Mouse (Mus musculus) heart, embryonic 16.5 days (tissue): ENCODE measurements around the gene Kcnc1. TPM values are rescaled to one million over a fixed set of nuclear protein-coding genes. Genes with fewer than 3 reads are reported as not detected.

ENCODE experiments used
- ATAC-seq: fragments of 200-750 bp; cut with Nextera tagmentation; replicated peaks from 2 replicates; pipeline ENCODE4 v1.8.0; 2017; ENCODE audit warnings: moderate number of reproducible peaks; ENCODE audit not compliant: insufficient read depth, low FRiP score; ENCODE audit errors: extremely low read depth
- H3K27ac ChIP-seq: fragments of 300-500 bp; sonication (generic); 2 replicates; pipeline ENCODE4 v1.5.1; 2014; ENCODE audit warnings: mild to moderate bottlenecking, low read length, control low read depth, moderate library complexity
- H3K27me3 ChIP-seq: fragments of 300-500 bp; sonication (generic); 2 replicates; pipeline ENCODE4 v1.6.1; 2014; ENCODE audit warnings: low read length, mixed read lengths; ENCODE audit not compliant: control insufficient read depth, insufficient read depth
- H3K36me3 ChIP-seq: fragments of 300-500 bp; sonication (generic); 2 replicates; pipeline ENCODE4 v1.6.1; 2014; ENCODE audit not compliant: control insufficient read depth, insufficient read depth
- H3K4me1 ChIP-seq: fragments of 300-500 bp; sonication (generic); 2 replicates; pipeline ENCODE4 v1.6.1; 2014; ENCODE audit warnings: low read length, mixed read lengths; ENCODE audit not compliant: control insufficient read depth, insufficient read depth
- H3K4me2 ChIP-seq: fragments of 300-500 bp; sonication (generic); 2 replicates; pipeline ENCODE4 v1.6.1; 2014; ENCODE audit warnings: low read depth, mild to moderate bottlenecking, control low read depth, low read length
- H3K4me3 ChIP-seq: fragments of 300-500 bp; sonication (generic); 2 replicates; pipeline ENCODE4 v1.5.1; 2014; ENCODE audit warnings: mild to moderate bottlenecking, control low read depth, low read length
- H3K9ac ChIP-seq: fragments of 300-500 bp; sonication (generic); 2 replicates; pipeline ENCODE4 v1.6.1; 2014; ENCODE audit warnings: low read length, control low read depth
- H3K9me3 ChIP-seq: fragments of 300-500 bp; sonication (generic); replicated peaks from 2 replicates; pipeline ENCODE4 v1.6.1; 2016; ENCODE audit warnings: low read length; ENCODE audit not compliant: control insufficient read depth
- WGBS: fragments of 180-500 bp; shearing (Covaris S2); extraction: QIAGEN DNeasy Blood & Tissue Kit; methylation state at CpG from one replicate; pipeline ENCODE4 v1.1.7; 2014; 5-methylcytosine and 5-hydroxymethylcytosine counted together
- polyA plus RNA-seq: library from polyadenylated mRNA; unstranded; fragments of >200 nt; fragmentation: Nextera tagmentation; extraction: Ambion mirVana; gene quantifications from 2 replicates; pipeline ENCODE4 v1.2.1, GENCODE M21; 2015

Gene Kcnc1
- polyA plus RNA-seq, 1 experiment from 2014 or later: not detected

- no peak overlapping the region for H3K9ac ChIP-seq
- no peaks in the 10 kb centered on the region for H3K9me3 ChIP-seq
- no peaks in the 10 kb centered on the region for H3K4me1 ChIP-seq
- H3K27ac ChIP-seq: no peak overlapping the region
- no peaks in the 10 kb centered on the region for H3K36me3 ChIP-seq
- H3K4me3 ChIP-seq: no peak overlapping the region
- 65% methylated on average over 4 of the region's 4 CpGs for WGBS
- H3K4me2 ChIP-seq: no peak overlapping the region
- no peak for ATAC-seq
- H3K27me3 ChIP-seq: no peaks in the 10 kb centered on the region; the same call in 1 of the 2 replicates
Observed at GRCm38 (mm10) chr7:46425012-46425411, 28.7 kb downstream of the Kcnc1 start.

- Histone ChIP-seq H3K27ac (no peak overlapping the region), H3K4me3 (no peak overlapping the region), H3K9me3 (no peaks in the 10 kb centered on the region), H3K4me1 (no peaks in the 10 kb centered on the region), H3K27me3 (no peaks in the 10 kb centered on the region), H3K9ac (no peak overlapping the region), H3K36me3 (no peaks in the 10 kb centered on the region), H3K4me2 (no peak overlapping the region)
- no peak for ATAC-seq
- WGBS: 50% methylated on average over 5 of the region's 5 CpGs
Observed at GRCm38 (mm10) chr7:46433874-46434273, 37.6 kb downstream of the Kcnc1 start.

GRCm38 (mm10) chr7:46435833-46436232, 39.5 kb downstream of the Kcnc1 start:
- Histone ChIP-seq H3K4me3 (no peak overlapping the region), H3K27me3 (no peaks in the 10 kb centered on the region), H3K9me3 (no peaks in the 10 kb centered on the region), H3K27ac (no peak overlapping the region), H3K4me2 (no peak overlapping the region), H3K9ac (no peak overlapping the region), H3K4me1 (no peaks in the 10 kb centered on the region), H3K36me3 (no peaks in the 10 kb centered on the region)
- WGBS: 82% methylated on average over 5 of the region's 5 CpGs
- ATAC-seq: no peak

- Histone ChIP-seq H3K9me3 (no peaks in the 10 kb centered on the region), H3K4me3 (no peak overlapping the region), H3K36me3 (no peaks in the 10 kb centered on the region), H3K27me3 (no peaks in the 10 kb centered on the region), H3K4me1 (no peaks in the 10 kb centered on the region), H3K27ac (no peak overlapping the region), H3K4me2 (no peak overlapping the region), H3K9ac (no peak overlapping the region)
- 54% methylated on average over 9 of the region's 9 CpGs for WGBS
- no peak for ATAC-seq
Observed at GRCm38 (mm10) chr7:46438537-46439141, 42.3 kb downstream of the Kcnc1 start.

- Histone ChIP-seq H3K9ac (no peak overlapping the region), H3K4me1 (no peaks in the 10 kb centered on the region), H3K27me3 (no peaks in the 10 kb centered on the region), H3K9me3 (no peaks in the 10 kb centered on the region), H3K27ac (no peak overlapping the region), H3K4me3 (no peak overlapping the region), H3K4me2 (no peak overlapping the region), H3K36me3 (no peaks in the 10 kb centered on the region)
- WGBS: 81% methylated on average over 10 of the region's 10 CpGs
- ATAC-seq: no peak
Observed at GRCm38 (mm10) chr7:46443163-46443562, 46.9 kb downstream of the Kcnc1 start.

- Histone ChIP-seq H3K9me3 (no peaks in the 10 kb centered on the region), H3K27me3 (no peaks in the 10 kb centered on the region), H3K27ac (no peak overlapping the region), H3K9ac (no peak overlapping the region), H3K4me1 (no peaks in the 10 kb centered on the region), H3K36me3 (no peaks in the 10 kb centered on the region), H3K4me2 (no peak overlapping the region), H3K4me3 (no peak overlapping the region)
- WGBS: 63% methylated on average over 6 of the region's 6 CpGs
- ATAC-seq: no peak
Observed at GRCm38 (mm10) chr7:46445896-46446295, 49.6 kb downstream of the Kcnc1 start.

- Histone ChIP-seq H3K36me3 (no peaks in the 10 kb centered on the region), H3K9ac (no peak overlapping the region), H3K9me3 (no peaks in the 10 kb centered on the region), H3K4me1 (no peaks in the 10 kb centered on the region), H3K4me2 (no peak overlapping the region), H3K27ac (no peak overlapping the region), H3K4me3 (no peak overlapping the region), H3K27me3 (no peaks in the 10 kb centered on the region)
- no peak for ATAC-seq
- WGBS: 58% methylated on average over 9 of the region's 9 CpGs
Observed at GRCm38 (mm10) chr7:46447473-46448165, 51.3 kb downstream of the Kcnc1 start.

- Histone ChIP-seq H3K9me3 (no peaks in the 10 kb centered on the region), H3K27ac (no peak overlapping the region), H3K36me3 (no peaks in the 10 kb centered on the region), H3K4me2 (no peak overlapping the region), H3K9ac (no peak overlapping the region), H3K4me1 (no peaks in the 10 kb centered on the region), H3K4me3 (no peak overlapping the region), H3K27me3 (no peaks in the 10 kb centered on the region)
- ATAC-seq: no peak
- 60% methylated on average over 6 of the region's 6 CpGs for WGBS
Observed at GRCm38 (mm10) chr7:46448922-46449645, 52.8 kb downstream of the Kcnc1 start.
